27 mouse cellular contexts compared by ENCODE assay signal in the genomic region with DNA sequence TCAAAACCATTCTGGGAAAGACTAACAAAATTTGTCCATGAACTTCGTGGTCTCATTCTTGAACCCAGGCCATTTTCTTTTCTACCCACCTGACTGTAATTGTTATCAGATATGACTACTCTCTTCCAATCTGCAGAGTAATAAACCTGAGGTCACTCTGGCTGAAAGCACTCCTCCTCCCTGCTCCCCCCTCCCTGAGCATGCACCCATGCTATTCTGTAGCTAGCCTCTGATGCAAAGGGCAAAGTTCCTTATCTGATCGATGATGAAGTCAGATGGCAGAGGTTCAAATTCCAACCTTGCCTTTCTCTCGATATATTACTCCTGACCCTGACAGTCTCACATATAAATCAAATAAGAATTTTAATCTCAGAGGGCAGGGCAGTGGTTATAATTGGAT. TPM values are rescaled to one million over a fixed set of nuclear protein-coding genes. Genes with fewer than 3 reads are reported as not detected.
DNase-seq lines count a peak whose midpoint lies in the region; ATAC-seq and TF ChIP-seq lines count a peak whose summit lies in the region.
"Had no signal": no experiment of that assay in that cellular context is flagged by ENCODE, and none has a peak within 500 bp of the region (broad histone marks: within the 10 kb centered on the region; RNA-seq: fewer than 3 reads in every experiment).

No protein-coding gene starts in this region.

- peak; percentile 44 for DNase-seq in adrenal gland, postnatal 14 days
- peak; percentile 50 for DNase-seq in liver, postnatal 0 days
- DNase-seq in gastrocnemius, adult 8-10 months (ENCODE audit: low spot score in 2 of 2), result no peak
- DNase-seq in midbrain, embryonic 14.5 days, result no peak
- DNase-seq: cerebellum, adult 11 months; cerebellum, adult 9-10 months; cerebellum, postnatal 36 days; gastrocnemius, postnatal 36 days; heart, adult 18-20 months; heart, postnatal 36 days; kidney, adult 2 months; kidney, postnatal 36 days; lung, postnatal 36 days; right cerebral cortex, postnatal 25 days; thymus, postnatal 25 days had no signal

- peak; percentile 84 for ATAC-seq in intestine, embryonic 16.5 days
- peak; percentile 66; the same call in 1 of the 2 replicates for ATAC-seq in liver, embryonic 12.5 days
- ATAC-seq in liver, postnatal 0 days, result peak; percentile 83
- ATAC-seq in hindbrain, embryonic 12.5 days (ENCODE audit: low FRiP score), result no peak
- no peak for ATAC-seq in midbrain, embryonic 14.5 days (ENCODE audit: low FRiP score, low TSS enrichment)
- ATAC-seq: activated CD4-positive, CD25-positive, alpha-beta regulatory T cell, adult 4 months; forebrain, embryonic 13.5 days had no signal

- H3K27me3 ChIP-seq in intestine, embryonic 16.5 days (replicated peaks; ENCODE audit: control insufficient read depth, insufficient read depth, low read length), result no peaks in the 10 kb centered on the region
- H3K27me3 ChIP-seq in liver, embryonic 12.5 days (replicated peaks), result no peaks in the 10 kb centered on the region
- H3K27me3 ChIP-seq in liver, postnatal 0 days (ENCODE audit: insufficient read depth, low read length), result no peaks in the 10 kb centered on the region
- no peaks in the 10 kb centered on the region for H3K27me3 ChIP-seq in hindbrain, embryonic 12.5 days
- H3K27me3 ChIP-seq in midbrain, embryonic 14.5 days (ENCODE audit: control insufficient read depth, insufficient read depth, low read length), result no peaks in the 10 kb centered on the region
- H3K27me3 ChIP-seq: limb, embryonic 15.5 days; megakaryocyte, embryonic 14.5 days; neural tube, embryonic 15.5 days had no signal

- no peak for TF ChIP-seq CTCF in liver, postnatal 0 days (IDR thresholded peaks at IDR 0.05; ENCODE audit: low read depth)

- no peak overlapping the region for H3K27ac ChIP-seq in intestine, embryonic 16.5 days (ENCODE audit: low read length)
- no peak overlapping the region for H3K27ac ChIP-seq in liver, embryonic 12.5 days
- H3K27ac ChIP-seq in liver, postnatal 0 days (ENCODE audit: low read depth), result peak overlapping the region; percentile 77; the same call in 1 of the 2 replicates
- H3K27ac ChIP-seq in hindbrain, embryonic 12.5 days, result no peak overlapping the region
- H3K27ac ChIP-seq in midbrain, embryonic 14.5 days (replicated peaks; ENCODE audit: low read depth, low read length), result no peak overlapping the region
- H3K27ac ChIP-seq: forebrain, embryonic 13.5 days; hindbrain, embryonic 14.5 days; limb, embryonic 10.5 days; limb, embryonic 15.5 days; midbrain, embryonic 12.5 days; neural tube, embryonic 15.5 days had no signal

- H3K9me3 ChIP-seq in intestine, embryonic 16.5 days (ENCODE audit: control insufficient read depth, low read length), result no peaks in the 10 kb centered on the region
- H3K9me3 ChIP-seq in liver, embryonic 12.5 days (replicated peaks), result no peaks in the 10 kb centered on the region
- no peaks in the 10 kb centered on the region for H3K9me3 ChIP-seq in liver, postnatal 0 days (ENCODE audit: low read length)
- no peaks in the 10 kb centered on the region for H3K9me3 ChIP-seq in hindbrain, embryonic 12.5 days (replicated peaks)
- no peaks in the 10 kb centered on the region for H3K9me3 ChIP-seq in midbrain, embryonic 14.5 days (ENCODE audit: control insufficient read depth, low read length)
- H3K9me3 ChIP-seq: forebrain, embryonic 13.5 days; limb, embryonic 10.5 days; limb, embryonic 15.5 days; megakaryocyte, embryonic 14.5 days; midbrain, embryonic 12.5 days; neural tube, embryonic 15.5 days had no signal

- no peaks in the 10 kb centered on the region for H3K36me3 ChIP-seq in intestine, embryonic 16.5 days (ENCODE audit: control insufficient read depth, insufficient read depth, low read length)
- H3K36me3 ChIP-seq in liver, embryonic 12.5 days, result no peaks in the 10 kb centered on the region
- no peaks in the 10 kb centered on the region for H3K36me3 ChIP-seq in liver, postnatal 0 days (replicated peaks; ENCODE audit: insufficient read depth, low read length)
- H3K36me3 ChIP-seq in hindbrain, embryonic 12.5 days, result no peaks in the 10 kb centered on the region
- H3K36me3 ChIP-seq in midbrain, embryonic 14.5 days (ENCODE audit: control insufficient read depth, insufficient read depth, low read length), result no peaks in the 10 kb centered on the region
- H3K36me3 ChIP-seq: limb, embryonic 10.5 days; limb, embryonic 15.5 days; midbrain, embryonic 12.5 days; neural tube, embryonic 15.5 days had no signal

- no peak overlapping the region for H3K4me2 ChIP-seq in intestine, embryonic 16.5 days (ENCODE audit: low read depth, low read length)
- H3K4me2 ChIP-seq in liver, embryonic 12.5 days, result no peak overlapping the region
- no peak overlapping the region for H3K4me2 ChIP-seq in liver, postnatal 0 days (ENCODE audit: low read depth, low read length)
- no peak overlapping the region for H3K4me2 ChIP-seq in hindbrain, embryonic 12.5 days (replicated peaks)
- H3K4me2 ChIP-seq in midbrain, embryonic 14.5 days (ENCODE audit: low read length), result no peak overlapping the region
- H3K4me2 ChIP-seq: forebrain, embryonic 13.5 days; heart, embryonic 11.5 days; hindbrain, embryonic 14.5 days; limb, embryonic 15.5 days; midbrain, embryonic 12.5 days; neural tube, embryonic 15.5 days had no signal

- TF ChIP-seq EP300 in liver, postnatal 0 days (IDR thresholded peaks at IDR 0.05; ENCODE audit: low read depth), result peak; percentile 53; the same call in 1 of the 2 replicates

- H3K4me1 ChIP-seq in intestine, embryonic 16.5 days (ENCODE audit: control insufficient read depth, insufficient read depth, low read length), result peaks cover 11% of the 10 kb centered on the region
- 0 out of 2 replicates have a peak, but pooled peaks cover 8% of the 10 kb centered on the region for H3K4me1 ChIP-seq in liver, embryonic 12.5 days
- H3K4me1 ChIP-seq in liver, postnatal 0 days (ENCODE audit: insufficient read depth), result peaks cover 19% of the 10 kb centered on the region
- peaks cover 13% of the 10 kb centered on the region for H3K4me1 ChIP-seq in hindbrain, embryonic 12.5 days
- H3K4me1 ChIP-seq in midbrain, embryonic 14.5 days (ENCODE audit: control insufficient read depth, insufficient read depth, low read length), result peaks cover 11% of the 10 kb centered on the region; the same call in 1 of the 2 replicates
- H3K4me1 ChIP-seq: megakaryocyte, embryonic 14.5 days had no signal

- H3K4me3 ChIP-seq in intestine, embryonic 16.5 days (ENCODE audit: low read length), result no peak overlapping the region
- no peak overlapping the region for H3K4me3 ChIP-seq in liver, embryonic 12.5 days
- H3K4me3 ChIP-seq in liver, postnatal 0 days (ENCODE audit: low read depth, low read length), result no peak overlapping the region
- H3K4me3 ChIP-seq in hindbrain, embryonic 12.5 days, result no peak overlapping the region
- no peak overlapping the region for H3K4me3 ChIP-seq in midbrain, embryonic 14.5 days (replicated peaks; ENCODE audit: low read depth, low read length)
- H3K4me3 ChIP-seq: forebrain, embryonic 13.5 days; limb, embryonic 10.5 days; limb, embryonic 15.5 days; megakaryocyte, embryonic 14.5 days; midbrain, embryonic 12.5 days; neural tube, embryonic 15.5 days had no signal

- H3K9ac ChIP-seq in intestine, embryonic 16.5 days (ENCODE audit: low read depth, low read length), result no peak overlapping the region
- H3K9ac ChIP-seq in liver, embryonic 12.5 days, result no peak overlapping the region
- H3K9ac ChIP-seq in liver, postnatal 0 days (replicated peaks), result no peak overlapping the region
- H3K9ac ChIP-seq in hindbrain, embryonic 12.5 days, result no peak overlapping the region
- no peak overlapping the region for H3K9ac ChIP-seq in midbrain, embryonic 14.5 days (replicated peaks; ENCODE audit: low read length)
- H3K9ac ChIP-seq: forebrain, embryonic 13.5 days; hindbrain, embryonic 14.5 days; limb, embryonic 15.5 days; midbrain, embryonic 12.5 days; neural tube, embryonic 15.5 days had no signal

- 60% methylated on average over 3 of the region's 3 CpGs for WGBS in intestine, embryonic 16.5 days
- 67% methylated on average over 3 of the region's 3 CpGs for WGBS in liver, embryonic 12.5 days (ENCODE audit: insufficient replicate concordance)
- 57% methylated on average over 3 of the region's 3 CpGs for WGBS in liver, postnatal 0 days (ENCODE audit: insufficient replicate concordance)
- WGBS in hindbrain, embryonic 12.5 days, result 89% methylated on average over 3 of the region's 3 CpGs
- 94% methylated on average over 3 of the region's 3 CpGs for WGBS in midbrain, embryonic 14.5 days

RNA-seq across cellular contexts. Expression of a gene that starts 33.1 kb away (rescaled TPM):
- total RNA-seq in adrenal gland, postnatal 14 days (2021), result 14.6 and 17.2 TPM in 2 replicates
- 51.4 and 61.1 TPM in 2 replicates for polyA plus RNA-seq in intestine, embryonic 16.5 days (2015; fragmentation: Nextera tagmentation; extraction: Ambion mirVana)
- 12.6 and 13.5 TPM in 2 replicates for polyA plus RNA-seq in liver, embryonic 12.5 days (2016; fragmentation: Nextera tagmentation; extraction: Ambion mirVana)
- 24.7 and 27.1 TPM in 2 replicates for polyA plus RNA-seq in liver, postnatal 0 days (2015; fragmentation: Nextera tagmentation; extraction: Ambion mirVana)
- polyA plus RNA-seq in hindbrain, embryonic 12.5 days (2016; fragmentation: Nextera tagmentation; extraction: Ambion mirVana), result 112 and 118 TPM in 2 replicates
- total RNA-seq in gastrocnemius, adult 8-10 months (2022), result 1 to 10 TPM in 1 of 4 experiments, under 1 TPM in 3; 0.34 to 1.0 (median 0.53) TPM
- polyA plus RNA-seq in midbrain, embryonic 14.5 days (2014; fragmentation: Nextera tagmentation; extraction: Ambion mirVana), result 124 and 133 TPM in 2 replicates

Comparison
In these comparisons a context has a peak if more than half of its experiments do, and no peak if none do; other contexts are left out.
1. DNase-seq: peak in adrenal gland, postnatal 14 days (single experiment) and liver, postnatal 0 days (single experiment); none in gastrocnemius, adult 8-10 months (0 of 2) and midbrain, embryonic 14.5 days (single experiment).
2. ATAC-seq: peak in intestine, embryonic 16.5 days (single experiment), liver, embryonic 12.5 days (single experiment) and liver, postnatal 0 days (single experiment); none in hindbrain, embryonic 12.5 days (single experiment) and midbrain, embryonic 14.5 days (single experiment).